Mouse (Mus musculus) frontal cortex, postnatal 14 days (tissue): Measurements from ENCODE around the gene Dennd1a.
A peak's percentile ranks its signal among the peaks of the same experiment; 100 is the strongest.

Experiments
- DNase-seq, 2 experiments: peaks; one replicate each; pipeline ENCODE4 v3.0.0; 2022; ENCODE audit warnings: low spot score in 2 of 2

The Dennd1a gene

DNA sequence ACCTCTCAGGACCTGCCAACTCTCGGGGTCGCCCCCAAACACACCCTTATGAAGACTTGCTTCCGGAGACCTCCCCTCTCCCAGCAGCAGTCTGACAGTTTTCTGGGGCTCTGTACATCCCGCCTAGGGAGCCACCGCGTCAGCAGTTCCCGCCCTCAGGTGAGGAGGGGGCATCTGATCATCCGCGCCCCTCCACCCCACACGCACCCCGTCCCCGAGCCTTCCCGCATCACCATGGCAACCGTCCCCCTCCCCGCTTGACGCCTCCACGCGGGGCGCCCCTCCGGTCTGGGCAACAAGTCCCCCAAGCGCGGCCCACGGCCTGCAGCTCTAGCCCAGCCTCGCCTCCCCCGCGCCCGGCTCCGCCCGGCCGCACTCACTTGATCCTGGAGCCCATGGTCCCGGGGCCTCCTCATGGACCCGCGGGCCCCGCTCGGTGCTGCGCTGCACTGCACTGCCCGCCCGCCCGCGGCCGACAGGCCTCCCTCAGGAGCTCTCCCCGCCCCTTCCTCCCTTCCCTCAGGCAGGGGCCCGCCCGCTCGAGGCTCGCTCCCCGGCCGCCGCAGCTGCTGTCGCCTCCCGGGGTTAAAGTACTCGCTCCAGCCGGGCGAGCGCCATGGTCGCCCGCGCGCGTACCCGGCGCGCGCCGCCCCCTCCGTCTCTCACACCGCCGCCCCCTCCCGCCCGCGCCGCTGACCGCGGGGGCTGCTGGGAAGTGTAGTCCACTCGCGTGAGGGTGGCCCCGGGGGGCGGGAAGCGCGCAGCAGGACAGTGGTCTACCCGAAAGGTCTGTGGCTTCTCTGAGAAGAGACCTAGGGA, at the start of gene Dennd1a:
Dennd1a (minus strand) TSS at position 658 of the 819 bp plus-strand sequence.
- peak; percentile 73 to 75 for DNase-seq

DNA sequence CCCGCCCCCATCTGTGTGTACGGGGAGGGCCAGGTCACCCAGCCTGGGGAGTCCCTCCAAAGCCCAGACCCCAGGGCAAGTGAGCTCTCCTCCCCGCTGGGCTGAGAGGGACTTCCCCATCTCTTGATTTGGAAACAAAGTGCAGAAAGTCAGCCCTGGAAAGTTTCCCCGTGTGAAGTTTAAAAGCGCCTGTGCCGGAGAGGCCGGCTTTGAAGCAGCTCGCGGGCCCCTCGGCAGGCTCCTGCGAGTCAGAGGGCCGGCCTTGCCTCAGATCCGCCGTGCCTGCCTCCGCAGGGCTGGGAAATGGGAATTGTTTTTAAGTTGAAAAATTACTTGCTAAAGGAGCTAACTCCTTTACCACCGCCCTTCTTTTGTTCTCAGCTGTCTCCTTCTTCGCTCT, 49.4 kb upstream of the Dennd1a start:
- no peak for DNase-seq

DNA sequence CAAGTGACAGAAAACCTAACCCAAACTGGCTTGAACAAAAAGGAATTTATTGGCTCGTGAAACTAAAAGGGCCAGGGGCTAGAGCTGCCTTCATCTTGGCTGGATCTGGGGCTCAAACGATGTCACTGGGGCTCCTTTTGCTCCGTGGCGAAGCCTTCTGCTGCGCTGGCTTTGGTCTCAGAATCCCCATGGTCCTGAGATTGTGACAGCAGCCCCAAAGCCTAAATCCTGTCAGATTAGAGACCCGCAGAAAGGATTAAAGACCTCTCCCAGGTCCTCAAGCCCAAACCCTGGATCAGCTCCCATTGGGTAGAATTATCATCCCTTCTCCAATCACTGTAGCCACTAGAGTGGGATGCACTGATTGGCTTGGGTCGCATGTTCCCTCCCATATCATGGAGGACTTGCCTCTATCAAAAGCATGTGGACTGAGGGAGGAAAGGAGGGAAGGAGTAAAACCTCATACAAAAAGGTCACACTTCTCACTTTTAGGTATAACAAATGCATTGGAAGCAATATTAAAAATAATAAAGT, 46.5 kb upstream of the Dennd1a start:
- DNase-seq = no peak

DNA sequence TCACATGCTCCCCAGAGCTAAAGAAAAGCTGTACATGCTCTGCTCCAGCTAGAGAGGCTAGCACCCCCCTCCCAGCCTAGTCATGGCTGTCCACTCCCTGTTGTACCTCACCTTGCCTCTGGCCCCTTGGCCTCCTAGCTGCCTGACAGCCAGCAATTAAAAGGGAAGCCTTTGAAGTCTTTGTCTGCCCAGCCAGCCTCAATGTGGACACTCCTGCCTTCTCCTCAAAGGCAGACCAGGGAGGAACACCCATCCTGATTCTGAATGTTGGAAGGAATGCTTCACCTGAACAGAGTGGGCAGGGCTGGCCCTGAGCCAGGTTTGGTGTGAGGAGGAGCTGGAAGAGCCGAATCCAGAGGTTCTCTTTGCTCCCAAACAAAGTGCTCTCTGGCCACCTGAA, 39.5 kb upstream of the Dennd1a start:
- no peak for DNase-seq

DNA sequence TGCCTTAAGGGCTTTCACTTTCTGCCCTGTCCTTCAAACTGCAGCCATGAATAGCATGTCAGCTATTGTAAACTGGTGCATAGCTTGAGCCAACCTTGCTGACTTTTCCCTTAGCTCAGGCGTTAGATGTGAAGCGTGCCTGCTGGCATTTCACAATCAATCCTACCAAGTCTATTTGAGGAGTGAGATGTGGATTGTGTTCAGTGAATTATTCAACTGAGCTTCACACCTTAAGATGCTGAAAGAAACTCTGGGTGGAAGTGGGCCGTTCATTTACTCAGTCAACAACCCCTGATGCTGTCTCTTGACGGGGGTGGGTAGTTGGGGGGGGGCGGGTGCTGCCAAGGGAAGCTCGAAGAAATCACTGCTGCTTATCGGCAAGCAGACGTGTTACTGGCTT, 36.2 kb upstream of the Dennd1a start:
- DNase-seq = no peak

DNA sequence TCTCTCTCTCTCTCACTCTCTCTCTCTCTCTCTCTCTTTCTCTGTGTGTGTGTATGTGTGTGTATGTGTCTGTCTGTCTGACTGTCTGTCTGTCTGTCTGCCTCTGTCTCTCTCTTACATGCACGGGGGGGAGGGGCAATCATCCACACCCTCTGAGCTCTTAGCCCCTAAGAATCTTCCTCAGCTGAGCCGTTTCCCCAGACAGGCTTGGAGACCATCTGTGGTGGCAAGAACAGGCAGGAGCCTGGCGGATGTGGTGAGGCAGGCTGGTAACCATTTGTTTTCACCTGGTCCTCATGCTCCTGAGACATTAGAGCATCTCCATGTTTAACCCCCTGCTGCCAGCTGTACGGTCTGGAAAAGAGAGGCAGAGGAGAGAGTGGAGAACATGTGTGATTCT, 33.7 kb upstream of the Dennd1a start:
- DNase-seq = no peak

DNA sequence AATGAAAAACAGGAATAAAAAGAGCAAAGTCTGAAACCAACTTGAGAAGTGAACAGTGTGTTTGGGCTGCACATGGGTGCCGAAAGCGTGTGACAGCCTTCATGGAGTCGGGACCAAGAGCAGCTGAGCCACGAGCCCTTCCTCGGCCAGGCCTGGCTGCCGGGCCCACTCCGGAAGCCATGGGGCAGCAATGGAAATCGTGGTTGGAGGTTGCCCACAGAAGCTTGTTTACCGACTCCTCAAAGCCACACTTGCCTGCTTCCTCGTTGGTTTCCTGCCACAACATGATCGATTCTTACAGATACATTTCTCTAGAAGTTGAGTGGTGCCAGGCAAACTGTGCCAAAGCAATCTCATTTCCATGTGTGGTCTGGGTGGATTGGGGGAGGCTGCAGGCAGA, 31.9 kb upstream of the Dennd1a start:
- no peak for DNase-seq

DNA sequence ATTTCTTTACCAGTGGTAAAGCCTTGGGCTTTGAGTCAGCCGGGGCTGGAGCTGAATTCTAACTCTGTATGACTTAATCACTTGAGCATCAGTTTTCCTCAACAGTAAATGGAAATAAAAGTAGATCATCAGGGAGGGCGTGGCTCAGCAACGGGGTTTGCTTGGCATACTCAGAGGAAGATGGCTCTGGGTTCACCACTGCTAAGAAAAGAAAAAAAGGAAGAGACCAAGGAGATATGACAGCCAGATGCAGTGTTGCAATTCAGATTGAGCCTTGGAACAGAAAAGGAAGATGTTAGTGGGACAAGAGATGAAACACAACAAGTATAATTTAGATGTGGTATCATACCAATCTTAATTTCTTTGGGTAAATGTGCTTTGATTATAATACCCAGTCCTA, 26.2 kb upstream of the Dennd1a start:
- DNase-seq = no peak

DNA sequence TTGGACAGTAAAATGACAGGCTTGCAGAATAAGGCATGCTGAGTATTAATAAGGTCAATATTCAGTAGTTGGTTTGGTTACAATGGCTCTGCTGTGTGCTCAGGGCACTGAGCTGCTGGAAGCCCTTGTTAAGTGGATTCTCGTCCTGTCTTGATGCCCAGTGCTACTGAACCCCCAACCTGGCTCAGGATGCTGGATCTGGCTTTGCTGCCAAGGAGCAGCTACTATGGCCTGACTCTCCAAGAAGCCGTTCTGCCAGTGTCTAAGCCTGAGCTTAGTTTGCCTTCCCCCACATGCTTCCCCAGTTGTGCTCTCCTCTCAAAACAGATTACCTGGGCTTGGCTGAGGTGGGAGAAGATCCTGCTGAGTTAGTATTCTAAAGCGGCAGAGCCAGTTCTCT, 25.7 kb upstream of the Dennd1a start:
- no peak for DNase-seq

DNA sequence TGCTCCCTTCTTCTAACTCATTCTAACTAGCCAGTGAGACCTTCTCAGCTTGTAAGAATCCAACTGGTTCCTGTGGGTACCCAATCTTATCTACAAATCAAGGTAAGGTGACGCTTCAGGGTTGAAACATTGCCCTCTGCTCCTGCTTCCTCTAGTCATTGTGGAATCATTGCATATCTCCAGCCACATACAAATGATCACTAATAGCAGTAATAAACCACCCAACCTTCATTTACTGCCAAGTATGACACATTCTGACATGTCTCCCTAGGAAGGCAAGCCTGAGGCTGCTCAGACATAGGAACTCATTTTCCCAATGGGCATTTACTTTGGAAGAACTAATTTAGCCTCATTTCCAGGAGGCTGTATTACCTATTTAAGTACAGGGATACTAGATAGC, 18.0 kb upstream of the Dennd1a start:
- DNase-seq = no peak

DNA sequence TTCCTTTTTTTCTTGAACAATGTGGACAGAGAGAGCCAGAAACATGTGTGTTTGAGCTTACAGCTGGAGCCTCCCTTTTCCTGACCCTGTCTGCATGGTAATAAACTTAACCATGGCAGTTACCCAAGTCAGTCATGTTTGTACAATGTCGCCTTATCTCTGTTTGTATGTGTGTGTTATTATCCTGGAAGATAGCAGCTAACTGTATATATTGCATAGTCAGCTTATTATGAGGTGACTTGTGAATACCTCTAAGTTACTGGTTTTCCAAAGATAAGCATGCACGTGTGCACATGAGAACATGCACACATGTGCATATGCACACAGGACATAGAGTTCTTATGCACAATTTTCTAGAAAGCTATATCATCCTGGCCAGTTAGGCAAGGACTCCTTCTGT, 13.8 kb upstream of the Dennd1a start:
- DNase-seq = no peak

DNA sequence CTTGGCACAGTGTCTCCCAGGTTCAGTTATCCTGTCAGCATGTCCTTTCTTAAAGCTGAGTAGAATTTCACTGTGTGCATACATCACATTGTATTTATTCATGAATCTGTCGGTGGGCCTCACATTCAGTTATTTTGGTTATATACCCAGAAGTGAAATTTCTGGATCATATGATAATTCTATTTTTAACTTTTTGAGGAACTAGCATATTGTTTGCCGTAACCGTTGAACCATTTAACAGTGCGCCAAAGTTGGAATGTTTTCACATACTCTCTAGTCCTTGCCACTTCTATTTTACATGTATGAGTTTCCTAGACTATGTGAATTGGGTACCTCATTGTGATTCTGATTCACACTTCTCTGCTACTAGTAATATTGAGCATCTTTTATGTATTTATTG, 8.7 kb upstream of the Dennd1a start:
- no peak for DNase-seq

DNA sequence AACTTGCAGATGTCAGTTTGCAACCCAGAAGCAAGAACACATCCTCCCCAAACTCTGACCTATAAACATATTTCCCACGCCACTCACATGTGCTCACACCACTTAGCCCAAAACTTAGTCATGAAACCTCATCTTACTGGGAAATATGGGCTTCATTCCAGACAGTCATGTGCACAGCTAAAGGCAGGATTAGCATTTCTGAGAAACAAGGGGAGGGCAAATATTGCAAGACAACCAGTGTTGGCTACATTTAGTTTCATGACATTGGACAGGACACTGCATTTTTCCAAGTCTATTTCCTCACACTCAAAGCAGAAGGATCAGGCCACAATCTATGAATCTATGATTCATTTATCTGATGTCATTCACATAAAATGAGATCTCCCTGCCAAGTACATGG, 4.3 kb upstream of the Dennd1a start:
- no peak for DNase-seq

DNA sequence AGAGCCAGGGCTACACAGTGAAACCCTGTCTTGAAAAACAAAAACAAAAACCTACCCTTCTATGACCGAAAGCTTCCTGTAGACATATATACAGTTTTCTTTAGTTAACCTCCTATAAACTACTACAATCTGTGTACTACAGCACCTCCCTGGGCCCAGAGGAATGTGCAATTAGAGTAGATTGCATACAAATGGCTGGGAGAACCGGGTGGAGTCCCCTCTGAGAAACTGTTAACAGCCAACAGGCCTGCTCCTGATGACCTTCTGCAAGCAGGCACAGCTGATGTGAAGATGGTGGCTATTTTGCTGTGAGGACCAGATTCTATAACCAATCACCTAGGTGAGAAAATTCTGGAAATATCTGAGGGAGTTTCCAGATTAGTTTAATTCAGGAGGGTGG, 1.0 kb upstream of the Dennd1a start:
- no peak for DNase-seq

DNA sequence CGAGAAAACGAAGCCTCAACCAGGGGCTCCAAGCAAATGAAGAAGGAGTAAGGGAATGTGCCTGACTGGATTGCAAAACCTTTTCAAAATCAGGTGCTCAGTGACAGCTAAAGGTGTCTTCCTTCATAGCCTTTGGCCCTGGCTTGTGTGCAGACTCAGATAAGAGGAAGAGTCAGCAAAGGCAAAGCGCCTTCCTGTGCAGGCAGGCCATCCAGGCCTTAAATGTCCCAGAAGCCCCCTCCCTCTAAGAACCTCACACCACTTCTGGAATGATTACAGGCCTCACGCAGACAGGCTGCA, 807 bp downstream of the Dennd1a start:
- DNase-seq = no peak

DNA sequence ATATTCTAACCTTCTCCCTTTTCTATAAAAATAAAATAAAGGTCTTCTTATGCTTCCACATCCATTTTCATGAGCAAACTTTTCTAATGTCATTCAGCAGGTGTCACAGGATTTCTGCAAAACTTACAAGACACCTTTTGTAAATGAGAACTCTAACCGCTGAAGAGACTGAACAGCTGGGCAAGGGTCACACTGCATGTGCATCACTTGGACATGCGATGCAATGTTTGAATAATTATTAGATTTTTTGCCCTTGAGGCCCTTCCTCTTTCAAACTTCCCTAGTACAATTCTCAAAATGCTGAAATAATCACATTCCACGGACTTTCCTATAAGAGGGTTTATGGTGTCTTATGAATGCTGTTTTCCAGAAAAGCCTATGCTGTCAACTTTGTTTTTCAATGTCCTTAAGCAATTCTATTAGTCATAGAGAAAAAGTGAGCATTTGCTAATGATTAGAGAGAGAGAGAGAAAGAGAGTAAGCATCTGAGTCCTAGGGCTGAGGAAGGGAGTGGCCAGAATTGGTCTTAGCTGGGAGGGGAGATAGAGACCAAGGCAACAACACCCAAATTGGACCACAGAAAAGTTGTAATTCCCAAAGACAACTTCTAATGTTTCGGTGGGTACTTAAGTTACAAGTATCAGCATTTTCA, 1.3 kb downstream of the Dennd1a start:
- no peak for DNase-seq

DNA sequence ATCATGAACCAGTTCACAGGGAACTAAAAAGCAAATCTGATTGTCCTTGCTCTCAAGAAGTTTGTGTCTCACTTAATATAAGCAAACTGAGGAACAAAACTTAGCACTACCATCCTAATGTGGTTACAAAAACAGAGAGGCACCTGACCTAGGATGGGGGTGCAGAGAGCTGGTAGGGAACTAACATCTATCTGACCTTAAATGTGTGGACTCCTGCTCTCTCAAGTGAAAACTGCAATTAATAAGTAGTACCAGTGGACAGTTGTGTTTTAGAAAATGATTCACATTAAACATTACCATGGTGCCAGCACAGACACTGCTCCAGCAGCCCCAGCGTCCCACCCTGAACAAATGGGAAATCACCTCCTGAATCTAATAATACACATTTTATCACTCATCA, 3.2 kb downstream of the Dennd1a start:
- no peak for DNase-seq

DNA sequence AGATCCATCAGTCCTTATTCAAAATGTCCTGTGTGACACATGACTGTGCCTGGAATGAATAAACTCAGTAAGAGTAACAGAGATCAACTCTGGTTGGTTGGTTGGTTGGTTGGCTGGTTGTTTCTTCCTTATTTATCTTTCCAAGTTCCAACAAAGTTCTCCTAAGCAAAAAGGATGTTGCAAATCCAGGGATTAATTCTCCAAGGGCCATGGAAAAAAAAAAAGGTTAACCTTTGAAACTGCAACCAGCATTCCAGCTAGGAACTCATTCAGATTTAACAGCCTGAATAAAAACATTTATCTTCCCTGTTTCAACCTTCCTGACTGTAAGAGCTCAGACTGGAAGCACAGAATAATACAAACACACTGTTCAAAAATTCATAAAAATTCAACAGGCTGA, 6.8 kb downstream of the Dennd1a start:
- no peak for DNase-seq

DNA sequence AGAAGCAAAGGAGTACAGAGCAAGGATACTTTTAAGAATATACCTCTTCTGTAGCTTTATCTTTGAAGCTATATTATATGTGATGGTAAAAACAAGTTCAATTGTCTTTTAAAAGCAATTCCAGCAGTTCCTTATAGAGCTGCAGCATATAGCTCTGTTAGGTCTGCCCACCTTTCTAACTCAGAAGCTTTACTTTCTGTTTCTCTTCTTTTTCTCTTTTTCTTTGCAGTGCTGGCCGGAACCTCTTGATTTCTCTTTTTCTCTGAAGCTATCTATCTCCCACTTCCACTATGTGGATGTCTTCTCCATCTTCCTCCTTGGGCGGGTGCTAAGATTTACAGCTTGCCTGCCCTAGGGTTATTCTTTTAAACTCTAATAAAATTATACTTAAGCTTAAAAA, 12.2 kb downstream of the Dennd1a start:
- no peak for DNase-seq

DNA sequence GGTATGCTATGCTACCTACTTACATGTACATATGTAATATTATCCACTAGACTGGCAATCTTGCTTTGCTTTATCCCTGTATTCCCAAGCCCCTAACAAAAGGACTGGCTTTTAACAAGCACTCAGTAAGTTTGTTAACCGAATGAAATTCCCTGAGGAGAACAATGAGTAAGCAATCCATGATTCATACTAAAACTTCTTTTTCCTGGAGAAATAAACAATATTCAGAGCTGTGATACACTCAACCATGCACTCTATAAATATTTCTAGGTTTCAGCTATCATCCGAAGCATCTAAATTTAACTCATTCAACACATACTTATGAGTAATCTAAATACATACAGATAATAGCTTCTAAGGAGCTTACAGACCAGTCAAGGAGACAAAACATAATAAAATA, 23.5 kb downstream of the Dennd1a start:
- no peak for DNase-seq

DNA sequence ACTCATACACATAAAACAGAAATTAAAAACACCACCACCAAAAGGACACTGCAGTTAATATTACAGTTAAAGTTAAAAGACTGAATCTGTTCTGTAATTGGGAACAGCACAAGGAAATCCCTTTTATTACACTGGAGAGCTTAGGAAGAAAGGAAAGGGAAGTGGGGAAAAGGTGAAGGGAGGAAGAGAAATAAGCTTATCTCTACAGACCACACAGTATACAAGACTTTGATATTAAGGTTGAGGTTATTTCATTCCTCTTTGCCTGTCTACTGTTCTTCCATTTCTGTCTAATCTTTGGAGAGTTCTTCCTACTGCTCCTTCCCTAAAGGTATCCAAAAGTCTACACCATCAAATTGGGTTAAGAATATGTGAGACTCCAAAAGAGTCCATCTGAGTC, 28.1 kb downstream of the Dennd1a start:
- DNase-seq = no peak

DNA sequence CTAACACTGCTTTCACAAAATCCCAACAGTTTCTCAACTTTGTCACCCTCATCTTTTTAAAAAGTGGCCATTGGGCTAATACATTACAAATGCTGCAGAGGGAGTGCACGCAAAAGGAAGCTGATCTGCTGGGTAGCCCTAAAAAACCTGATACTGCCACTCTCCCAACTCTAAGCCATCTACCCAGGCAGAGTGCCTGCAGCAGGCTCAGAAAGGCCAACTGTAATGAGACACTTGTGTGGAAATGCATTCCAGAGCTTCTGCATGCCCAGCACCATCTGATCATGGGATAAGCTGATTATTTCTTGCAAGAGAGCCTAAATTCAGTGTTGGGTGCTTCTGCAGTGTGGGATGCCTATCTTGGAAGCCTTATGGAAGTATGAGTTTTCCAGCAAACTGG, 49.6 kb downstream of the Dennd1a start:
- DNase-seq = no peak

DNA sequence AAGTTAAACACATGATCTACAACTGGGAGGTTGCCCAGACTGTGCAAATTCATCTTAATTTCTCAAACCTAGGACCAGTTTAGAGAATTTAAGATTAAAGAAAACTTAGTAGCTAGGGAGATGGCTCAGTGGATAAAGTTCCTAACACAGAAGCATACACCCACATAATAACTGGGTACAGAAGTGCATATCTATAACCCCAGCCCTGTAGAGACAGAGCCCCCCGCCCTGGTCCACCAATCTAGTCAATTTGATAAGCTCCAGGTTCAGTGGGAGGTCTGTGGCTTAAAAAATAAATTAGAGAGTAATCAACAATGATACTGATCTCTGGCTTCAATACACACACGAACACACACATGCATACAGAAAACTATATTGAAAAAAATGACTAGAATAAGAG, 51.6 kb downstream of the Dennd1a start:
- no peak for DNase-seq

DNA sequence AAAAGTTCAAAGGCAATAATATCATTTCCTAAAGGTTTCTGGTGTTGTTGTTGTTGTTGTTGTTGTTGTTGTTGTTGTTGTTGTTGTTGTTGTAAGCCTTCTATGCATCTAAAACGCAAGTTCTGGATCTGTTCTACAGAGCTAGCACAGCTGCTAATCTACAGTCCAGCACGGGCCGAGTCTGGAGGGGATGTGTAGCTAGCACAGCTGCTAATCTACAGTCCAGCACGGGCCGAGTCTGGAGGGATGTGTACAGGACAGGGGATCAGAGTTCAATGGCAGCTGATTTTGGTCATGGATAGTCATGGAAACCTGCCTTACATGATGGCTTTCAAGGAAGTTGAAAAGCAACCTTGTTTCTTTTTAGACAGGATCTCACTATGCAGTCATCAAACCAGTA, 57.3 kb downstream of the Dennd1a start:
- no peak for DNase-seq
